Mouse (Mus musculus): ENCODE measurements at regions not wholly inside any gene's neighbourhood (a gene's known extent, or its start where the extent isn't known, plus 50 kb on each side); places are given as distances from the start of the nearest gene placed in this dataset.
A peak's percentile ranks its signal among the peaks of the same experiment; 100 is the strongest.

GRCm38 (mm10) chr15:51721363-51721762 lies 2163.3 kb upstream of the Gm7489 start:
- peaks cover 6 to 9% of the 10 kb centered on the region in 2 experiments for H3K27me3 ChIP-seq (ENCODE audit: control insufficient read depth in 1 of 2, insufficient read depth in 2 of 2, low read length in 2 of 2)
- TF ChIP-seq GATA1 (IDR thresholded peaks at IDR 0.05; ENCODE audit: low read depth, low read length) (no peak), TBP (IDR thresholded peaks at IDR 0.05; ENCODE audit: low read depth, low read length) (no peak), MYC (IDR thresholded peaks at IDR 0.05; ENCODE audit: low read depth, low read length) (no peak), MAZ (IDR thresholded peaks at IDR 0.05; ENCODE audit: low read depth, low read length) (no peak), ZMIZ1 (IDR thresholded peaks at IDR 0.05; ENCODE audit: low read depth, low read length) (no peak), BHLHE40 (IDR thresholded peaks at IDR 0.05; ENCODE audit: borderline replicate concordance, low read depth, low read length) (no peak), TCF12 (IDR thresholded peaks at IDR 0.05; ENCODE audit: low read depth, low read length) (no peak), MXI1 (IDR thresholded peaks at IDR 0.05; ENCODE audit: low read depth, low read length) (no peak), MAFK (IDR thresholded peaks at IDR 0.05; ENCODE audit: borderline replicate concordance, low read depth, low read length) (no peak), UBTF (IDR thresholded peaks at IDR 0.05; ENCODE audit: borderline replicate concordance, insufficient read depth, low read depth, low read length) (no peak), NRF1 (IDR thresholded peaks at IDR 0.05; ENCODE audit: insufficient read depth, low read depth, low read length, poor library complexity, severe bottlenecking) (no peak), HCFC1 (IDR thresholded peaks at IDR 0.05; ENCODE audit: low read depth, low read length) (no peak), ZNF384 (IDR thresholded peaks at IDR 0.05; ENCODE audit: low read depth, low read length) (no peak), ELF1 (IDR thresholded peaks at IDR 0.05; ENCODE audit: low read depth, low read length) (no peak), E2F4 (IDR thresholded peaks at IDR 0.05; ENCODE audit: borderline replicate concordance, low read depth, low read length) (no peak), MAX (IDR thresholded peaks at IDR 0.05; ENCODE audit: low read length) (no peak), SMC3 (IDR thresholded peaks at IDR 0.05; ENCODE audit: low read depth, low read length) (no peak)

GRCm38 (mm10) chr15:51724127-51724526 lies 2160.6 kb upstream of the Gm7489 start:
- no peaks in the 10 kb centered on the region for H3K36me3 ChIP-seq (ENCODE audit: control insufficient read depth in 1 of 2, insufficient read depth in 2 of 2, low read length in 2 of 2)
- no peak overlapping the region for H3K4me3 ChIP-seq (ENCODE audit: control insufficient read depth in 1 of 2, insufficient read depth in 1 of 2, low read depth in 2 of 2, low read length in 2 of 2)
- TF ChIP-seq POLR2AphosphoS5 (IDR thresholded peaks at IDR 0.05; ENCODE audit: borderline replicate concordance, low read depth, low read length) = no peak
- peak; percentile 62 to 74 (median 65) for TF ChIP-seq CTCF (IDR thresholded peaks at IDR 0.05 in 2 of 3, conservative IDR thresholded peaks at IDR 0.05 in 1 of 3; ENCODE audit: control insufficient read depth in 1 of 3, insufficient read depth in 1 of 3, low read depth in 2 of 3, low read length in 3 of 3, poor library complexity in 1 of 3, severe bottlenecking in 1 of 3)
- no peak for TF ChIP-seq CHD2 (IDR thresholded peaks at IDR 0.05; ENCODE audit: low read length)
- TF ChIP-seq SMC3 (IDR thresholded peaks at IDR 0.05; ENCODE audit: low read depth, low read length) = peak; percentile 67
- no peak for TF ChIP-seq TAL1 (IDR thresholded peaks at IDR 0.05; ENCODE audit: low read length)
- peak; percentile 65 for TF ChIP-seq RAD21 (IDR thresholded peaks at IDR 0.05; ENCODE audit: low read depth, low read length)
- TF ChIP-seq ZC3H11A (IDR thresholded peaks at IDR 0.05; ENCODE audit: low read depth, low read length) = peak; percentile 41
- DNase-seq (ENCODE audit: low read depth, low spot score) = peak; percentile 50
- no peak overlapping the region for H3K27ac ChIP-seq (ENCODE audit: control insufficient read depth, low read depth, low read length)
- peaks cover 0 to 1% of the 10 kb centered on the region in 2 experiments; a peak in 1 of 4 replicates for H3K27me3 ChIP-seq (ENCODE audit: control insufficient read depth in 1 of 2, insufficient read depth in 2 of 2, low read length in 2 of 2)
- H3K9ac ChIP-seq (ENCODE audit: control insufficient read depth, low read depth, low read length, poor library complexity, severe bottlenecking) = no peak overlapping the region
- no peaks in the 10 kb centered on the region for H3K4me1 ChIP-seq (ENCODE audit: control insufficient read depth in 1 of 2, insufficient read depth in 2 of 2, low read length in 2 of 2)
- H3K9me3 ChIP-seq (replicated peaks; ENCODE audit: insufficient read depth, low read length) = no peaks in the 10 kb centered on the region
- H3K79me2 ChIP-seq (ENCODE audit: control insufficient read depth, insufficient read depth, low read length, poor library complexity) = no peaks in the 10 kb centered on the region

More at GRCm38 (mm10) chr15:51721363-51721762, 2163.3 kb upstream of the Gm7489 start:
- no peaks in the 10 kb centered on the region for H3K4me1 ChIP-seq (ENCODE audit: control insufficient read depth in 1 of 2, insufficient read depth in 2 of 2, low read length in 2 of 2)
- H3K9me3 ChIP-seq (replicated peaks; ENCODE audit: insufficient read depth, low read length) = no peaks in the 10 kb centered on the region
- no peaks in the 10 kb centered on the region for H3K36me3 ChIP-seq (ENCODE audit: control insufficient read depth in 1 of 2, insufficient read depth in 2 of 2, low read length in 2 of 2)
- no peak for DNase-seq (ENCODE audit: low read depth, low spot score)
- no peak overlapping the region for H3K9ac ChIP-seq (ENCODE audit: control insufficient read depth, low read depth, low read length, poor library complexity, severe bottlenecking)
- no peaks in the 10 kb centered on the region for H3K79me2 ChIP-seq (ENCODE audit: control insufficient read depth, insufficient read depth, low read length, poor library complexity)
- no peak overlapping the region for H3K27ac ChIP-seq (ENCODE audit: control insufficient read depth, low read depth, low read length)
- H3K4me3 ChIP-seq (ENCODE audit: control insufficient read depth in 1 of 2, insufficient read depth in 1 of 2, low read depth in 2 of 2, low read length in 2 of 2) = no peak overlapping the region
